Mouse (Mus musculus): ENCODE data around the gene Mpzl2. TPM values are rescaled to one million over a fixed set of nuclear protein-coding genes. Genes with fewer than 3 reads are reported as not detected.

Gene Mpzl2
- polyA plus RNA-seq, 1 experiment, result 0.65 TPM

- no peak overlapping the region for H3K27ac ChIP-seq (ENCODE audit: control insufficient read depth, insufficient read depth, low read depth, low read length)
- no peaks in the 10 kb centered on the region for H3K36me3 ChIP-seq (ENCODE audit: control insufficient read depth, insufficient read depth, low read length)
- no peaks in the 10 kb centered on the region for H3K27me3 ChIP-seq (ENCODE audit: control insufficient read depth, insufficient read depth, low read length)
- H3K4me1 ChIP-seq (ENCODE audit: control insufficient read depth, insufficient read depth, low read length), result no peaks in the 10 kb centered on the region; the same call in 1 of the 2 replicates
- no peak overlapping the region for H3K4me3 ChIP-seq (ENCODE audit: control insufficient read depth, low read depth, low read length)
- no peak for TF ChIP-seq CTCF (IDR thresholded peaks at IDR 0.05; ENCODE audit: control insufficient read depth, insufficient read depth, insufficient replicate concordance, low read depth, low read length)
- TF ChIP-seq POLR2A (IDR thresholded peaks at IDR 0.05; ENCODE audit: control insufficient read depth, low read depth, low read length), result no peak
These were observed 24.7 kb upstream of the Mpzl2 start for GRCm38 (mm10) chr9:45014879-45015278.

- Histone ChIP-seq H3K4me3 (ENCODE audit: control insufficient read depth, low read depth, low read length) (no peak overlapping the region), H3K4me1 (ENCODE audit: control insufficient read depth, insufficient read depth, low read length) (no peaks in the 10 kb centered on the region; the same call in 1 of the 2 replicates), H3K36me3 (ENCODE audit: control insufficient read depth, insufficient read depth, low read length) (no peaks in the 10 kb centered on the region), H3K27me3 (ENCODE audit: control insufficient read depth, insufficient read depth, low read length) (no peaks in the 10 kb centered on the region), H3K27ac (ENCODE audit: control insufficient read depth, insufficient read depth, low read depth, low read length) (no peak overlapping the region)
- TF ChIP-seq CTCF (IDR thresholded peaks at IDR 0.05; ENCODE audit: control insufficient read depth, insufficient read depth, insufficient replicate concordance, low read depth, low read length), result no peak
- no peak for TF ChIP-seq POLR2A (IDR thresholded peaks at IDR 0.05; ENCODE audit: control insufficient read depth, low read depth, low read length)
These were observed 23.8 kb upstream of the Mpzl2 start for GRCm38 (mm10) chr9:45015841-45016240.

DNA sequence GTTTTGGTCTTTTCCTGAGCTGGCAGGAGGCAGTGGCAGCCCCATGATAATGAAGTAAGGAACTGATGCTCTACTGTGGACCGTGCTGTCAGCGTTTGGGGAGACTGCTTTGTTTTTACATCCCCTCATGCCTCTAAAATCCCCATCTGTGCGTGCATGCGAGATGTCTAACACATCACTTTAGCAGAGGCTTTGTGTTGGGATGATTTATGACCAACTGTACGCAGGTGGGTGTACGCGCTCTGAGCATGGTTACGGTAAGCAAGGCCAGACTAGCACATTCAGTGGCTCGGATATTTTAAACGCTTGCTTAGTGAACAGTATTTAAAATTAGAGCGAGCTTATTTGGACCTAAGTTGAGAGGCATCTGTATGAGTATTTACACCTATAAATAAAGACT is 21.6 kb upstream of the Mpzl2 start:
- Histone ChIP-seq H3K27ac (ENCODE audit: control insufficient read depth, insufficient read depth, low read depth, low read length) (no peak overlapping the region), H3K27me3 (ENCODE audit: control insufficient read depth, insufficient read depth, low read length) (no peaks in the 10 kb centered on the region), H3K4me3 (ENCODE audit: control insufficient read depth, low read depth, low read length) (no peak overlapping the region), H3K36me3 (ENCODE audit: control insufficient read depth, insufficient read depth, low read length) (no peaks in the 10 kb centered on the region), H3K4me1 (ENCODE audit: control insufficient read depth, insufficient read depth, low read length) (no peaks in the 10 kb centered on the region)
- TF ChIP-seq POLR2A (IDR thresholded peaks at IDR 0.05; ENCODE audit: control insufficient read depth, low read depth, low read length), result no peak
- TF ChIP-seq CTCF (IDR thresholded peaks at IDR 0.05; ENCODE audit: control insufficient read depth, insufficient read depth, insufficient replicate concordance, low read depth, low read length), result no peak

DNA sequence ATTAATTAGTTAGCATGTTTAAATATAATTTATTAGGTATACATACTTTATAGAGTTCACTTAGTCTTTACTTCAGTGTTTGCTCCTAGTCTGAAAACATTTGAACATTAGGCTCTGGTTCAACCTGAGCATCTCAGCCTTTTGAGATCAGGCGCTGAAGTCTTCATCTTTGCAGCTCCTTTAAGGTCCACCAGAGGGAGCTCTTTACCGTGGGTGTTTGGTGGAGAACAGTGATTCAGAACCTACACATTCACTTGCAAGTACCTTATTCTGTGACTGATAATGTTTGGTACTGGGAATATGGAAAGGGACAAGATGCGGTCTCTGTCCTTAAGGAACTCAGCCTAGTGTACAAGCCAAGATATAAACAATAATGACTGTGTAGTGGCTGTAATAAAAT is 16.8 kb upstream of the Mpzl2 start:
- H3K4me3 ChIP-seq (ENCODE audit: control insufficient read depth, low read depth, low read length), result no peak overlapping the region
- no peaks in the 10 kb centered on the region for H3K27me3 ChIP-seq (ENCODE audit: control insufficient read depth, insufficient read depth, low read length)
- no peak overlapping the region for H3K27ac ChIP-seq (ENCODE audit: control insufficient read depth, insufficient read depth, low read depth, low read length)
- no peak for TF ChIP-seq CTCF (IDR thresholded peaks at IDR 0.05; ENCODE audit: control insufficient read depth, insufficient read depth, insufficient replicate concordance, low read depth, low read length)
- TF ChIP-seq POLR2A (IDR thresholded peaks at IDR 0.05; ENCODE audit: control insufficient read depth, low read depth, low read length), result no peak
- H3K4me1 ChIP-seq (ENCODE audit: control insufficient read depth, insufficient read depth, low read length), result no peaks in the 10 kb centered on the region
- H3K36me3 ChIP-seq (ENCODE audit: control insufficient read depth, insufficient read depth, low read length), result no peaks in the 10 kb centered on the region

- TF ChIP-seq POLR2A (IDR thresholded peaks at IDR 0.05; ENCODE audit: control insufficient read depth, low read depth, low read length) (no peak), CTCF (IDR thresholded peaks at IDR 0.05; ENCODE audit: control insufficient read depth, insufficient read depth, insufficient replicate concordance, low read depth, low read length) (no peak)
- H3K27ac ChIP-seq (ENCODE audit: control insufficient read depth, insufficient read depth, low read depth, low read length), result no peak overlapping the region
- no peaks in the 10 kb centered on the region for H3K4me1 ChIP-seq (ENCODE audit: control insufficient read depth, insufficient read depth, low read length)
- H3K27me3 ChIP-seq (ENCODE audit: control insufficient read depth, insufficient read depth, low read length), result no peaks in the 10 kb centered on the region
- no peak overlapping the region for H3K4me3 ChIP-seq (ENCODE audit: control insufficient read depth, low read depth, low read length)
- no peaks in the 10 kb centered on the region for H3K36me3 ChIP-seq (ENCODE audit: control insufficient read depth, insufficient read depth, low read length)
These were observed 16.0 kb upstream of the Mpzl2 start for GRCm38 (mm10) chr9:45023638-45024037.

DNA sequence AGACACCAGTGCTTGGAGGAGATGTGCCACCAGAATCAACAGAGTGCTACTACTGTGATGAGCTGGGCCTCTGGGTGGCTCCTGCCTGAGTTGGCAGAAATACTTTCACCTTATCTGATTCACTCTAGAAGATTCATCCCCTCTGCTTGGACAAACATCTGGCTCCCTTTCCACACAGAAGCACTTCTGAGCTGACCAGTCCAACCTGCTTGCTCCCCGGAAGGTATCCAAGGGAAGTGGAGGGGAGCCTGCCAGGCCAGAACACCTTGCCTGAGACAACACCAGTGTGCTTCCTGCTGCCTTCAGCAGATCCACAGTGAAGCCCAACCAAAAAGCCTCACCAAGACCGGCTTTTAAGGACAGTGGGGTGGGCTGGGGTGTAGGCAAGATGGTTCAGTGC is 15.4 kb upstream of the Mpzl2 start:
- Histone ChIP-seq H3K4me3 (ENCODE audit: control insufficient read depth, low read depth, low read length) (no peak overlapping the region), H3K36me3 (ENCODE audit: control insufficient read depth, insufficient read depth, low read length) (no peaks in the 10 kb centered on the region)
- TF ChIP-seq POLR2A (IDR thresholded peaks at IDR 0.05; ENCODE audit: control insufficient read depth, low read depth, low read length), result no peak
- no peak for TF ChIP-seq CTCF (IDR thresholded peaks at IDR 0.05; ENCODE audit: control insufficient read depth, insufficient read depth, insufficient replicate concordance, low read depth, low read length)

DNA sequence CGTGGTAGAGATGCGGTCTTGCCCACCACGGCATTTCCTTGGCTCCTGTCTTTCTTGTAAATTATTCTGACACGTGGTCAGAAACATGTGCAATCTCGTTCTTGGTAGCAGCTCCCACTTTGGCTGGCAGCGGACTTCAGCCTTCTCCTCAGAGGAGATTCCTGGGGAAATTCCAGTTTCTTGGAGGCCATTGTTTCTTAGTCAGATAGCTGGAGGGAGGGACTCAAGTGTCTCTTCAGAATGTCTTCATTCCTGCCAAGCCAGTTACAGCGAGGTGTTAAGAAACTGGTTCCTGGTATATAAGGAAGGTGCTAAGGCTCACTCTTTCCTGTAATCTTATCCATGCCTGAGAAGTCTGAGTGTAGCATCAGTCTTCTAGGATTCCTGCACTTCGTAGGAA is 12.2 kb upstream of the Mpzl2 start:
- no peak overlapping the region for H3K27ac ChIP-seq (ENCODE audit: control insufficient read depth, insufficient read depth, low read depth, low read length)
- TF ChIP-seq POLR2A (IDR thresholded peaks at IDR 0.05; ENCODE audit: control insufficient read depth, low read depth, low read length), result no peak
- no peak for TF ChIP-seq CTCF (IDR thresholded peaks at IDR 0.05; ENCODE audit: control insufficient read depth, insufficient read depth, insufficient replicate concordance, low read depth, low read length)
- H3K27me3 ChIP-seq (ENCODE audit: control insufficient read depth, insufficient read depth, low read length), result no peaks in the 10 kb centered on the region
- no peaks in the 10 kb centered on the region for H3K4me1 ChIP-seq (ENCODE audit: control insufficient read depth, insufficient read depth, low read length)
- H3K4me3 ChIP-seq (ENCODE audit: control insufficient read depth, low read depth, low read length), result no peak overlapping the region
- H3K36me3 ChIP-seq (ENCODE audit: control insufficient read depth, insufficient read depth, low read length), result no peaks in the 10 kb centered on the region

More for the DNA sequence above, 15.4 kb upstream of the Mpzl2 start:
- H3K4me1 ChIP-seq (ENCODE audit: control insufficient read depth, insufficient read depth, low read length), result no peaks in the 10 kb centered on the region
- no peak overlapping the region for H3K27ac ChIP-seq (ENCODE audit: control insufficient read depth, insufficient read depth, low read depth, low read length)
- H3K27me3 ChIP-seq (ENCODE audit: control insufficient read depth, insufficient read depth, low read length), result no peaks in the 10 kb centered on the region

DNA sequence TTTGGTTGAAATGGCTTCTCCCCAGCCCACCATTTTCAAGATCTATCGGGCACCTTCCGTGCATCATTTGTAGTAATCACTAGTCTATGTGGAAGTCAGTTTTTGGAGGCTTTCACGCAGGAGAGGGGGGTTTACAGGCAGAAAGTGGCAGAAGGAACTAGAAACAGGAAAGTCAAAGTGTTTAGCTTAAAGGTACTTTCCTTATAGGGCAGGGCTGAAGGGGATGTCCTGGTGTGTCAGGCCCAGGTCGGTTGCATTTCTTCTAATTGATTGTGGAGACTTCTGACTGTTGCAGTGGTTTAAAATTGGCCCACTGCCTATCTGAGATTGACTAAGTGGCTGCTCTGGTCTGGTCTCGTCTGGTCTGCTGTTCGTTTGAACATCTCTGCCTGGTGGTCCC is 9.3 kb upstream of the Mpzl2 start:
- Histone ChIP-seq H3K27me3 (ENCODE audit: control insufficient read depth, insufficient read depth, low read length) (no peaks in the 10 kb centered on the region), H3K4me1 (ENCODE audit: control insufficient read depth, insufficient read depth, low read length) (no peaks in the 10 kb centered on the region), H3K4me3 (ENCODE audit: control insufficient read depth, low read depth, low read length) (no peak overlapping the region), H3K36me3 (ENCODE audit: control insufficient read depth, insufficient read depth, low read length) (no peaks in the 10 kb centered on the region), H3K27ac (ENCODE audit: control insufficient read depth, insufficient read depth, low read depth, low read length) (no peak overlapping the region)
- TF ChIP-seq CTCF (IDR thresholded peaks at IDR 0.05; ENCODE audit: control insufficient read depth, insufficient read depth, insufficient replicate concordance, low read depth, low read length) (no peak), POLR2A (IDR thresholded peaks at IDR 0.05; ENCODE audit: control insufficient read depth, low read depth, low read length) (no peak)
